Mouse (Mus musculus): Measurements from ENCODE around the gene Rsph3a. TPM values are rescaled to one million over a fixed set of nuclear protein-coding genes. Genes with fewer than 3 reads are reported as not detected.

Gene Rsph3a
- total and polyA plus RNA-seq, 3 experiments: 9.9 to 23.7 (median 17.8) TPM

DNA sequence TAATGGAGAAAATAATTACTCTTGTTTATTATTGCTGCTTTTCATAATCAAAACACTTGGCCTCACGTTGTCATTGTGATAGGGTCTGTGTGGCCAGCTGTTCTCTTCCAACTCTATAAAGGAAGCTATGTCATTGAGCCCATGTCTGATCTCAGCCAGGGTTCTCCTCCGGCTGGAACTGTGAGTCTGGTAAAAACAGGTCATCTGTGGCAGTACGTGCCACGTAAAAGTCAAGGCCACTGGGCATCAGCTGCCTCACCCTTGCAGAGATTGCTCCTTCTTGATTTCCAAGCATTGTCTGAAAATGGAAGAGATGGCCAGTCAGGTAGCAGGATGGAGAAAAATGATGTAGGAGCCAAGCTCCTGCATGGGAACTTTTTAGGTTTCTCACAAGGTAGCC is 45.5 kb upstream of the Rsph3a start:
- dilution Hi-C loops (cut with MboI; ENCODE audit: extremely low pct_ligation_motif_present, extremely low pct_unique_long_range_greater_than_20kb, low sequenced_read_pairs): no loop called here
- no peaks in the 10 kb centered on the region for H3K36me3 ChIP-seq (replicated peaks in 1 of 2; ENCODE audit: control insufficient read depth in 1 of 2, insufficient read depth in 1 of 2, low read length in 1 of 2)
- H3K9me3 ChIP-seq (replicated peaks; ENCODE audit: low read length): no peaks in the 10 kb centered on the region
- H3K79me2 ChIP-seq (replicated peaks; ENCODE audit: control insufficient read depth, extremely low read depth, insufficient read depth, poor library complexity, severe bottlenecking): no peaks in the 10 kb centered on the region
- H3K4me3 ChIP-seq (replicated peaks in 1 of 3; ENCODE audit: low read depth in 2 of 3, low read length in 2 of 3, poor library complexity in 1 of 3): no peak overlapping the region
- in situ Hi-C loops (cut with MboI; ENCODE audit: low pct_ligation_motif_present, low pct_unique_long_range_greater_than_20kb, low sequenced_read_pairs): no loop called here
- peaks cover 16 to 42% of the 10 kb centered on the region in 2 experiments for H3K4me1 ChIP-seq (ENCODE audit: control insufficient read depth in 1 of 2, insufficient read depth in 2 of 2)
- no peak for TF ChIP-seq SIN3A (IDR thresholded peaks at IDR 0.05; ENCODE audit: low read length)
- no peak for TF ChIP-seq RAD21 (IDR thresholded peaks at IDR 0.05; ENCODE audit: low read depth, low read length)
- no peak for TF ChIP-seq ELF1 (IDR thresholded peaks at IDR 0.05; ENCODE audit: low read depth, low read length)
- no peak overlapping the region for H3K4me2 ChIP-seq (ENCODE audit: insufficient read depth, low read depth, poor library complexity, severe bottlenecking)
- H3K27ac ChIP-seq (ENCODE audit: insufficient read depth, low read depth): no peak overlapping the region
- H3K27me3 ChIP-seq (replicated peaks): no peaks in the 10 kb centered on the region
- DNase-seq (ENCODE audit: extremely low read depth): no peak
- H3K9ac ChIP-seq (ENCODE audit: insufficient read depth, low read depth): no peak overlapping the region

DNA sequence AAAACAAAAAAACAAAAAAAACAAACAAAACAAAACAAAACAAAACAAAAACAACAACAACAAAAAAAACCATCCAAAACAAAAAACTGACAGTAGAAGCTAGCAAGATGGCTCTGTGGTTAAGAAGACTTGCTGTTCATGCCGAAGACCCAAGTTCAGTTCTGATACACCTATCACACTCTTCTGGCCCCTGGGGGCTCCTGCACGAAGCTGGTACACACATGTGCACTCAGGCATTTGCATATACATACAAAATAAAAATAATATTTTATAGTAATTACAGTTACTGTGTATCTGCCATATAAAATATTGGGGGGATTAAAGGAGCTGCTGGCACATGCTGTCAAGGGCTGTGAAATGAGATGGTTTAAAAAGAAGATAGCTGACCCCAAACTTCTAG is 43.9 kb upstream of the Rsph3a start:
- dilution Hi-C loops (cut with MboI; ENCODE audit: extremely low pct_ligation_motif_present, extremely low pct_unique_long_range_greater_than_20kb, low sequenced_read_pairs): no loop called here
- Histone ChIP-seq H3K79me2 (replicated peaks; ENCODE audit: control insufficient read depth, extremely low read depth, insufficient read depth, poor library complexity, severe bottlenecking) (no peaks in the 10 kb centered on the region), H3K36me3 (replicated peaks in 1 of 2; ENCODE audit: control insufficient read depth in 1 of 2, insufficient read depth in 1 of 2, low read length in 1 of 2) (no peaks in the 10 kb centered on the region), H3K4me1 (ENCODE audit: control insufficient read depth in 1 of 2, insufficient read depth in 2 of 2) (peaks cover 11 to 43% of the 10 kb centered on the region in 2 experiments), H3K27me3 (replicated peaks) (no peaks in the 10 kb centered on the region), H3K27ac (ENCODE audit: insufficient read depth, low read depth) (no peak overlapping the region), H3K9me3 (replicated peaks; ENCODE audit: low read length) (no peaks in the 10 kb centered on the region), H3K4me3 (replicated peaks in 1 of 3; ENCODE audit: low read depth in 2 of 3, low read length in 2 of 3, poor library complexity in 1 of 3) (no peak overlapping the region), H3K4me2 (ENCODE audit: insufficient read depth, low read depth, poor library complexity, severe bottlenecking) (no peak overlapping the region), H3K9ac (ENCODE audit: insufficient read depth, low read depth) (no peak overlapping the region)
- in situ Hi-C loops (cut with MboI; ENCODE audit: low pct_ligation_motif_present, low pct_unique_long_range_greater_than_20kb, low sequenced_read_pairs): no loop called here
- DNase-seq (ENCODE audit: extremely low read depth): no peak
- TF ChIP-seq CTCF (conservative IDR thresholded peaks at IDR 0.05 in 1 of 2, IDR thresholded peaks at IDR 0.05 in 1 of 2; ENCODE audit: low read depth in 2 of 2, low read length in 2 of 2): no peak
- TF ChIP-seq ZKSCAN1 (IDR thresholded peaks at IDR 0.05; ENCODE audit: borderline replicate concordance, low read depth, low read length): no peak
- TF ChIP-seq RCOR1 (conservative IDR thresholded peaks at IDR 0.05; ENCODE audit: low read depth, low read length): no peak
- TF ChIP-seq TBP (conservative IDR thresholded peaks at IDR 0.05; ENCODE audit: low read depth, low read length): no peak
- no peak for TF ChIP-seq ZNF384 (IDR thresholded peaks at IDR 0.05; ENCODE audit: low read depth, low read length)
- no peak for TF ChIP-seq ELF1 (IDR thresholded peaks at IDR 0.05; ENCODE audit: low read depth, low read length)
- TF ChIP-seq JUND (conservative IDR thresholded peaks at IDR 0.05; ENCODE audit: low read depth, low read length): no peak
- no peak for TF ChIP-seq PAX5 (IDR thresholded peaks at IDR 0.05; ENCODE audit: low read length)
- TF ChIP-seq CHD1 (IDR thresholded peaks at IDR 0.05; ENCODE audit: low read depth, low read length): no peak
- no peak for TF ChIP-seq ZC3H11A (IDR thresholded peaks at IDR 0.05; ENCODE audit: low read depth, low read length)
- TF ChIP-seq JUN (IDR thresholded peaks at IDR 0.05; ENCODE audit: insufficient read depth, low read depth, low read length): no peak
- no peak for TF ChIP-seq TCF12 (IDR thresholded peaks at IDR 0.05; ENCODE audit: low read depth, low read length)
- TF ChIP-seq SMC3 (IDR thresholded peaks at IDR 0.05; ENCODE audit: low read depth, low read length): no peak
- no peak for TF ChIP-seq NRF1 (IDR thresholded peaks at IDR 0.05; ENCODE audit: low read depth, low read length)
- TF ChIP-seq ETS1 (conservative IDR thresholded peaks at IDR 0.05; ENCODE audit: low read depth, low read length): no peak

Data from CH12.LX (cell line).